Mouse (Mus musculus) heart, embryonic 11.5 days (tissue): ENCODE data around the gene Atp13a3. TPM values are rescaled to one million over a fixed set of nuclear protein-coding genes. Genes with fewer than 3 reads are reported as not detected.

Source experiments
- ATAC-seq: fragments of 200-750 bp; cut with Nextera tagmentation; replicated peaks from 2 replicates; pipeline ENCODE4 v1.8.0; 2017; ENCODE audit warnings: moderate library complexity; ENCODE audit not compliant: insufficient number of reproducible peaks, low FRiP score, low TSS enrichment
- H3K27ac ChIP-seq: fragments of 300-500 bp; sonication (generic); 2 replicates; pipeline ENCODE4 v1.5.1; 2014; ENCODE audit warnings: mild to moderate bottlenecking, low read depth, low read length
- H3K27me3 ChIP-seq: fragments of 300-500 bp; sonication (generic); 2 replicates; pipeline ENCODE4 v1.6.1; 2014; ENCODE audit warnings: mild to moderate bottlenecking, low read length, mixed read lengths; ENCODE audit not compliant: control insufficient read depth, insufficient read depth
- H3K36me3 ChIP-seq: fragments of 300-500 bp; sonication (generic); 2 replicates; pipeline ENCODE4 v1.6.1; 2014; ENCODE audit warnings: mild to moderate bottlenecking, low read length, moderate library complexity, mixed read lengths; ENCODE audit not compliant: control insufficient read depth, insufficient read depth
- H3K4me1 ChIP-seq: fragments of 300-500 bp; sonication (generic); 2 replicates; pipeline ENCODE4 v1.6.1; 2014; ENCODE audit warnings: low read length; ENCODE audit not compliant: control insufficient read depth, insufficient read depth
- H3K4me2 ChIP-seq: fragments of 300-500 bp; sonication (generic); 2 replicates; pipeline ENCODE4 v1.6.1; 2014; ENCODE audit warnings: mild to moderate bottlenecking, moderate library complexity
- H3K4me3 ChIP-seq: fragments of 300-500 bp; sonication (generic); 2 replicates; pipeline ENCODE4 v1.5.1; 2014; ENCODE audit warnings: low read depth, low read length
- H3K9ac ChIP-seq: fragments of 300-500 bp; sonication (generic); 2 replicates; pipeline ENCODE4 v1.6.1; 2014; ENCODE audit warnings: mild to moderate bottlenecking, low read depth, low read length, moderate library complexity
- H3K9me3 ChIP-seq: fragments of 300-500 bp; sonication (generic); replicated peaks from 2 replicates; pipeline ENCODE4 v1.6.1; 2016; ENCODE audit warnings: low read length; ENCODE audit not compliant: control insufficient read depth
- WGBS: fragments of 180-500 bp; shearing (Covaris S2); extraction: QIAGEN DNeasy Blood & Tissue Kit; methylation state at CpG from one replicate; pipeline ENCODE4 v1.1.7; 2014; ENCODE audit not compliant: insufficient replicate concordance; 5-methylcytosine and 5-hydroxymethylcytosine counted together
- polyA plus RNA-seq: library from polyadenylated mRNA; unstranded; fragments of >200 nt; fragmentation: Nextera tagmentation; extraction: Ambion mirVana; gene quantifications from 2 replicates; pipeline ENCODE4 v1.2.1, GENCODE M21; 2014

Gene Atp13a3
- polyA plus RNA-seq, 1 experiment from 2014 or later = 14.3 TPM

DNA sequence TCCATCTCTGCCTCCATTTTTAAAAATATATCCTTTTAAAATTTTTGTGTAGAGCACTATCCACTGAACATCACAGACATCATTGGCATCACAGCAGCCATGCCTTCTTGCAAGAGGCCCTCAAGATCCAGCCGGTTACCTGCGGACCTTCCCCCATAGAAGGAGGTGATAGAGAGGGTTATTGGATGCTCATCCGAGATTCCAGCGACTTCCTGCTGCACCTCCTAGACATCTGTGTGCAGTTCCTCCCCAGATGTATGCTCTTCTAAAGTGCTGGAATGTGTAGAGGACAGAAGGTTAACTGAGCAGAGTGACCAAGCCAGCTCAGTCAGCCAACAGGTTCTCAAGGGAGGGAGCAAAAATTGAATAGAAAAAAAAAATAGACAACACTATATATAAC lies 21.7 kb upstream of the Atp13a3 start:
- ATAC-seq = no peak
- 81% methylated on average over 4 of the region's 4 CpGs for WGBS
- no peaks in the 10 kb centered on the region for H3K36me3 ChIP-seq
- H3K9ac ChIP-seq = no peak overlapping the region
- no peak overlapping the region for H3K4me2 ChIP-seq
- H3K27ac ChIP-seq = no peak overlapping the region
- H3K9me3 ChIP-seq = no peaks in the 10 kb centered on the region
- H3K27me3 ChIP-seq = no peaks in the 10 kb centered on the region
- no peaks in the 10 kb centered on the region for H3K4me1 ChIP-seq
- H3K4me3 ChIP-seq = no peak overlapping the region

DNA sequence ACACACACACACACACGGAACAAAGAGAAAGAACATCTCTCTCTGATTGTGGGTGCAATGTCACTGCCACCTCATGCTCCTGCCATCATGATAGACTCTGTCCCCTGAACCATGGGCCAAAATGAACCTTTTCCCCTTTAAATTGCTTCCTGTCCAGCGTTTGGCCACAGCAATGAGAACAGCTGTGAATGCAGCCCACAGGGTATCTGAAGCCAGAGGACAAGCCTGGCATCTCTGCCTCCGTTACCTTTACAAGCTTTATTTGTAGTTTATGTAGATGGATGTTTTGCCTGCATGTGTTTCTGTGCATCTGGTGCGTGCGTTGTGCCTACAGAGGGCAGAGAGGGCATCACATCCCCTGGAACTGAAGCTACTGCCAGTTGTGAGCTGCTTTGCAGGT lies 21.2 kb upstream of the Atp13a3 start:
- no peaks in the 10 kb centered on the region for H3K36me3 ChIP-seq
- H3K9ac ChIP-seq = no peak overlapping the region
- H3K27ac ChIP-seq = no peak overlapping the region
- H3K4me2 ChIP-seq = no peak overlapping the region
- H3K4me1 ChIP-seq = no peaks in the 10 kb centered on the region
- no peaks in the 10 kb centered on the region for H3K9me3 ChIP-seq
- WGBS = 69% methylated on average over 5 of the region's 5 CpGs
- no peak for ATAC-seq
- H3K27me3 ChIP-seq = no peaks in the 10 kb centered on the region
- H3K4me3 ChIP-seq = no peak overlapping the region

DNA sequence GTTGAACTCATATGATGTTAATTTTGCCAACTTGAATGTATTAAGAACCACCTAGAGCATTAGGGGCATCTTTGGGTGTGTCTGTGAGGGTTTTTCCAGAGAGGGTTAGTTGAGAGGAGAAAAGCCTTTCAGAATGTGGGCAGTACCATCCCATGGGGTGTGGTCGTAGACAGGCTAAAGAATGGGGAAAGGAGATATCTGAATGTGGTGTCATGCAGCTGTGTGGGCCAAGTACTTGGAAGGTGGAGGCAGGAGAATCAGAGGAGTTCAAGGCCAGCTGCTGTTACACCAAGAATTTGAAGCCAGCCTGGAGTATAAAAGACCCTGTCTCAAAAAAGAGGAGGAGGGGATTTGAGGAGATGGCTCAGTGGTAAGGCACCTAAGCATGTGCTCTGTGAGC lies 20.2 kb upstream of the Atp13a3 start:
- 57% methylated on average over 1 of the region's 1 CpGs for WGBS
- ATAC-seq = no peak
- H3K36me3 ChIP-seq = no peaks in the 10 kb centered on the region
- H3K27me3 ChIP-seq = no peaks in the 10 kb centered on the region
- H3K27ac ChIP-seq = no peak overlapping the region
- H3K4me2 ChIP-seq = no peak overlapping the region
- no peaks in the 10 kb centered on the region for H3K9me3 ChIP-seq
- H3K4me1 ChIP-seq = no peaks in the 10 kb centered on the region
- H3K9ac ChIP-seq = no peak overlapping the region
- no peak overlapping the region for H3K4me3 ChIP-seq

DNA sequence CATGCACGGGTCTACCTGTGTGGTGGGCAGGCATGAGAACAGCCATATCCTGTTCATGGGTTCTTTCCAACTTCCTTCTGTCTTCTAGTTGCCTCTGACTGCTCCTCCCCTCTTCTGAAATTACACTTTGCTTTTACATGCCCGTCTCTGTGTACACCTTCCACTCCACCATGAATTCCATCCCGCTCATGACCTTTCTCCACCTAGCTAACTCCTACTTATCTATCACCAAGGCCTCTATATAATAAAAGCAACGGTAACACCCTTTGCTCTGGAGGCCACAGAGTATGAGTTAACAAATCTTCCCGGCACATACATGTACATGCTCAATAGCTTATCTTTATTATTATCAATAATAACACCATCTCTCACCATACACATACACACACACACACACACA lies 18.3 kb upstream of the Atp13a3 start:
- H3K9ac ChIP-seq = no peak overlapping the region
- H3K4me3 ChIP-seq = no peak overlapping the region
- no peaks in the 10 kb centered on the region for H3K36me3 ChIP-seq
- H3K9me3 ChIP-seq = no peaks in the 10 kb centered on the region
- no peak overlapping the region for H3K27ac ChIP-seq
- no peaks in the 10 kb centered on the region for H3K27me3 ChIP-seq
- WGBS = 72% methylated on average over 5 of the region's 5 CpGs
- no peak for ATAC-seq
- no peak overlapping the region for H3K4me2 ChIP-seq
- H3K4me1 ChIP-seq = no peaks in the 10 kb centered on the region

DNA sequence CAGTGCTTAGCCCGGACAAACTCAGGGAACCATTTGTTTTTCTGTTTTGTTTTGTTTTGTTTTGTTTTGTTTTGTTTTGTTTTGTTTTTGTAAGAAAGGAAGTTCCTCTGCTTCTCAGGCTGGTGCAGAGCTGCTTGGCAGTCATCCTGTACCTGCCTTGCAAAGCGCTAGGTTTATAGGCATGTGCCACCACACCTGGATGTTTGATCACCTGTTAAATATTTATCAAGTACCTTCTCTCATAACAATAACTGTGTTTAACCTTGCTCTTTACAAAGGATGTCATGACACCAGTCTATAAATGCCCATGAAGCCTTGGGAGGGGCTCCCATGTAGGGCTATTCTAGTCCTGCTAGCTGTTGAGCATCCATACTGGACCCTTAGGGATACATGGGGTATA lies 10.9 kb upstream of the Atp13a3 start:
- no peak overlapping the region for H3K4me3 ChIP-seq
- no peaks in the 10 kb centered on the region for H3K9me3 ChIP-seq
- no peak overlapping the region for H3K27ac ChIP-seq
- H3K4me1 ChIP-seq = no peaks in the 10 kb centered on the region
- no peaks in the 10 kb centered on the region for H3K27me3 ChIP-seq
- H3K9ac ChIP-seq = no peak overlapping the region
- no peaks in the 10 kb centered on the region for H3K36me3 ChIP-seq
- 66% methylated on average over 2 of the region's 2 CpGs for WGBS
- no peak overlapping the region for H3K4me2 ChIP-seq
- ATAC-seq = no peak

- no peaks in the 10 kb centered on the region for H3K9me3 ChIP-seq
- no peak overlapping the region for H3K4me2 ChIP-seq
- H3K27ac ChIP-seq = no peak overlapping the region
- WGBS = 71% methylated on average over 5 of the region's 5 CpGs
- no peak overlapping the region for H3K4me3 ChIP-seq
- H3K9ac ChIP-seq = no peak overlapping the region
- H3K36me3 ChIP-seq = no peaks in the 10 kb centered on the region
- no peaks in the 10 kb centered on the region for H3K27me3 ChIP-seq
- ATAC-seq = no peak
- no peaks in the 10 kb centered on the region for H3K4me1 ChIP-seq
Observed at GRCm38 (mm10) chr16:30416284-30416683, 10.5 kb upstream of the Atp13a3 start.

DNA sequence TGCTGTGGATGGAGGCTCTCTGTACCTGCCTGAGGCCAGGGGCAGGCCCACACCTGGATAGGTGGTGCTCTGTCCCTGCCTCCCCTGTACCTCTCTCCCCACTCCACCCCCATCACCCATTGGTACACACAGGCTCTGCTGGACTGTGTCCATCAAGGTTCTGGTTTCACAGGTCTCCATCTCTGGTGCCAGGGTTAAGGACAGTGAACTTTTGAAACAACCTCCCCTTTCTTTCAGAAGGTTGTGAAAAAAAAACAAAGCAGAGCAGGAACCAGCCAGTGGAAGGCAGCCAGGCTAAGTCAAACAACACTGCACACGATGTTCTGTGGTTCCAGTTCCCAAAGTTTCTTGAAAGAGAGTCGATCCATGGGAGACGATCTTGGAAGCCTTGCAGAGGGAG lies 6.9 kb upstream of the Atp13a3 start:
- Histone ChIP-seq H3K9ac (no peak overlapping the region), H3K4me1 (no peaks in the 10 kb centered on the region), H3K4me2 (no peak overlapping the region), H3K9me3 (no peaks in the 10 kb centered on the region), H3K4me3 (no peak overlapping the region), H3K36me3 (no peaks in the 10 kb centered on the region), H3K27me3 (no peaks in the 10 kb centered on the region), H3K27ac (no peak overlapping the region)
- no peak for ATAC-seq
- 73% methylated on average over 3 of the region's 3 CpGs for WGBS

DNA sequence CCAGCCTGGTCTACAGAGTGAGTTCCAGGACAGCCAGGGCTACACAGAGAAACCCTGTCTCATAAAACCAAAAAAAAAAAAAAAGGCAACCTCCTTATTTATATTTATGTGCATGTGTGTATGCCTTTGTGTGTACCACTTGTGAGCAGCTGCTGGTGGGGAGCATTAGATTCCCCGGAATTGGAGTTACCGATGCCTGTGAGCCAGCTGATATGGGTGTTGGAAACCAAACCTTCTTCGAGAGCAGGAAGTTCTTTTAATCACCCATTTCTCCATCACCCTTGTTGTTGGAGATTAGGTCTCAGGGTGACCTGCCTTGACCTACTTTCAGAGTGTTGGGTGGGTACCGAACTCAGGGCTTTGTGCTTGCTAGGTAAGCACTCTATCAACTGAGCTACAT lies 5.1 kb upstream of the Atp13a3 start:
- 81% methylated on average over 4 of the region's 4 CpGs for WGBS
- no peak overlapping the region for H3K4me3 ChIP-seq
- H3K4me2 ChIP-seq = no peak overlapping the region
- H3K27me3 ChIP-seq = no peaks in the 10 kb centered on the region
- H3K9me3 ChIP-seq = no peaks in the 10 kb centered on the region
- no peaks in the 10 kb centered on the region for H3K4me1 ChIP-seq
- H3K36me3 ChIP-seq = no peaks in the 10 kb centered on the region
- no peak overlapping the region for H3K9ac ChIP-seq
- ATAC-seq = no peak
- no peak overlapping the region for H3K27ac ChIP-seq

DNA sequence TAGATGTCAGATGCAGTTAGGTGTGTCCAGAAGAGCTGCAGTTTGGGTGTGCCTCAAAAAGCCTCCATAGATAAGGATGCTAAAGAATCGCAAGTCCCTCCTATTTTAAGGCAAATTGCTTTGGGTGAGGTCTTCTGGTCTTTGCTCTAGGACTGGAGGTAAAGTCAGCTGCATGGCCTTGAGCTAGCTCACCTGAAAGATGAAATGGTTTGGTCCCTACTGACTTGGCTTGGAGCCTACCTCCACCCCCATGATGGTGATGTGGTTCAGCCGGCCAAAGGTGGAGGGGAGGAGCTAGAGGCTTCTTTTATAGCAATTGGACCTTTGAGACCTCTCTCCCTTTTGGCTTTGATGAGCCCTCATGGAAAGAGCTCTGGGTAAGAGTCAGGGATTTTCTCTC lies 1.7 kb upstream of the Atp13a3 start:
- H3K9me3 ChIP-seq = no peaks in the 10 kb centered on the region

More for the DNA sequence above, 1.7 kb upstream of the Atp13a3 start:
- no peak overlapping the region for H3K27ac ChIP-seq
- H3K4me2 ChIP-seq = no peak overlapping the region
- ATAC-seq = no peak
- 49% methylated on average over 2 of the region's 2 CpGs for WGBS
- no peak overlapping the region for H3K4me3 ChIP-seq
- H3K4me1 ChIP-seq = no peaks in the 10 kb centered on the region
- no peaks in the 10 kb centered on the region for H3K36me3 ChIP-seq
- H3K9ac ChIP-seq = no peak overlapping the region
- no peaks in the 10 kb centered on the region for H3K27me3 ChIP-seq
